Comparison of ENCODE assay signal across 10 mouse cellular contexts in genomic region chr11:117617368-117617908, GRCm38 (mm10). TPM values are rescaled to one million over a fixed set of nuclear protein-coding genes. Genes with fewer than 3 reads are reported as not detected.
A peak's percentile ranks its signal among the peaks of the same experiment; 100 is the strongest.
DNase-seq lines count a peak whose midpoint lies in the region; ATAC-seq lines count a peak whose summit lies in the region.
"Had no signal": no experiment of that assay in that cellular context is flagged by ENCODE, and none has a peak within 500 bp of the region (broad histone marks: within the 10 kb centered on the region; RNA-seq: fewer than 3 reads in every experiment).

No protein-coding gene starts in this region.

- no peaks in the 10 kb centered on the region for H3K9me3 ChIP-seq in heart, embryonic 14.5 days (ENCODE audit: control insufficient read depth, low read length)
- no peaks in the 10 kb centered on the region for H3K9me3 ChIP-seq in embryonic facial prominence, embryonic 12.5 days
- no peaks in the 10 kb centered on the region for H3K9me3 ChIP-seq in hindbrain, embryonic 16.5 days (ENCODE audit: control insufficient read depth, low read length)
- H3K9me3 ChIP-seq in midbrain, embryonic 15.5 days: no peaks in the 10 kb centered on the region

- peaks cover 40% of the 10 kb centered on the region for H3K27me3 ChIP-seq in heart, embryonic 14.5 days (ENCODE audit: control insufficient read depth, insufficient read depth, low read length)
- H3K27me3 ChIP-seq in embryonic facial prominence, embryonic 12.5 days: peaks cover 30% of the 10 kb centered on the region
- no peaks in the 10 kb centered on the region for H3K27me3 ChIP-seq in hindbrain, embryonic 16.5 days (replicated peaks; ENCODE audit: control insufficient read depth, insufficient read depth, low read length)
- no peaks in the 10 kb centered on the region for H3K27me3 ChIP-seq in midbrain, embryonic 15.5 days (replicated peaks)

- no peak overlapping the region for H3K27ac ChIP-seq in heart, embryonic 14.5 days (replicated peaks in 1 of 2; ENCODE audit: control insufficient read depth in 1 of 2, insufficient read depth in 1 of 2, low read depth in 2 of 2, low read length in 2 of 2)
- H3K27ac ChIP-seq in embryonic facial prominence, embryonic 12.5 days: peak overlapping the region; percentile 12; the same call in 1 of the 2 replicates
- H3K27ac ChIP-seq in hindbrain, embryonic 16.5 days (ENCODE audit: low read depth, low read length): peak overlapping the region; percentile 65
- H3K27ac ChIP-seq in midbrain, embryonic 15.5 days: peak overlapping the region; percentile 73

- peak overlapping the region; percentile 36 for H3K4me2 ChIP-seq in heart, embryonic 14.5 days (ENCODE audit: low read length)
- peak overlapping the region; percentile 33 for H3K4me2 ChIP-seq in embryonic facial prominence, embryonic 12.5 days (replicated peaks)
- peak overlapping the region; percentile 34 for H3K4me2 ChIP-seq in hindbrain, embryonic 16.5 days (ENCODE audit: low read length)
- H3K4me2 ChIP-seq in midbrain, embryonic 15.5 days: peak overlapping the region; percentile 33

- ATAC-seq in heart, embryonic 14.5 days (ENCODE audit: insufficient number of reproducible peaks, insufficient read depth, low FRiP score, low read depth): no peak
- ATAC-seq in embryonic facial prominence, embryonic 12.5 days (ENCODE audit: insufficient number of reproducible peaks, insufficient read depth, low FRiP score, low TSS enrichment): no peak
- ATAC-seq in hindbrain, embryonic 16.5 days: no peak
- 0 out of 2 replicates have a peak, but pooled peaks have one; percentile 37 for ATAC-seq in midbrain, embryonic 15.5 days (replicated peaks)

- WGBS in heart, embryonic 14.5 days: 19% methylated on average over 16 of the region's 16 CpGs
- 22% methylated on average over 16 of the region's 16 CpGs for WGBS in embryonic facial prominence, embryonic 12.5 days
- 15% methylated on average over 16 of the region's 16 CpGs for WGBS in hindbrain, embryonic 16.5 days
- WGBS in midbrain, embryonic 15.5 days: 15% methylated on average over 16 of the region's 16 CpGs

- H3K4me3 ChIP-seq in heart, embryonic 14.5 days (ENCODE audit: control insufficient read depth in 1 of 2, insufficient read depth in 1 of 2, low read depth in 1 of 2, low read length in 2 of 2): peak overlapping the region in 1 of 2 experiments; percentile 4; a peak in 1 of 4 replicates
- H3K4me3 ChIP-seq in embryonic facial prominence, embryonic 12.5 days: 0 out of 2 replicates have a peak overlapping the region, but pooled peaks have one; percentile 3
- peak overlapping the region; percentile 10; the same call in 1 of the 2 replicates for H3K4me3 ChIP-seq in hindbrain, embryonic 16.5 days (ENCODE audit: low read length)
- H3K4me3 ChIP-seq in midbrain, embryonic 15.5 days: no peak overlapping the region

- H3K4me1 ChIP-seq in heart, embryonic 14.5 days (ENCODE audit: control insufficient read depth in 2 of 2, insufficient read depth in 2 of 2, low read length in 2 of 2): peaks cover 5 to 10% of the 10 kb centered on the region in 2 experiments; a peak in 3 of 4 replicates
- peaks cover 37% of the 10 kb centered on the region for H3K4me1 ChIP-seq in embryonic facial prominence, embryonic 12.5 days
- H3K4me1 ChIP-seq in hindbrain, embryonic 16.5 days (ENCODE audit: control insufficient read depth, insufficient read depth, low read depth, low read length): peaks cover 17% of the 10 kb centered on the region
- H3K4me1 ChIP-seq in midbrain, embryonic 15.5 days: peaks cover 31% of the 10 kb centered on the region

- no peaks in the 10 kb centered on the region for H3K36me3 ChIP-seq in heart, embryonic 14.5 days (ENCODE audit: control insufficient read depth, insufficient read depth, low read length)
- no peaks in the 10 kb centered on the region for H3K36me3 ChIP-seq in embryonic facial prominence, embryonic 12.5 days
- H3K36me3 ChIP-seq in hindbrain, embryonic 16.5 days (ENCODE audit: control insufficient read depth, insufficient read depth, low read length): no peaks in the 10 kb centered on the region
- no peaks in the 10 kb centered on the region for H3K36me3 ChIP-seq in midbrain, embryonic 15.5 days (replicated peaks)

- DNase-seq in heart, postnatal 14 days: no peak
- DNase-seq in right cerebral cortex, adult 2 months (ENCODE audit: low spot score in 2 of 2): no peak
- DNase-seq in layer of hippocampus, postnatal 14 days (ENCODE audit: low spot score in 2 of 2): no peak
- no peak for DNase-seq in lung, postnatal 10 days
- DNase-seq: cerebellum, postnatal 14 days; spleen, adult 18-20 months had no signal

- intact Hi-C loops in heart, postnatal 14 days (cut with DNase I): no loop called here

- no peak overlapping the region; the same call in 1 of the 2 replicates for H3K9ac ChIP-seq in heart, embryonic 14.5 days (ENCODE audit: low read length)
- H3K9ac ChIP-seq in embryonic facial prominence, embryonic 12.5 days: no peak overlapping the region
- peak overlapping the region; percentile 2; the same call in 1 of the 2 replicates for H3K9ac ChIP-seq in hindbrain, embryonic 16.5 days (ENCODE audit: low read depth, low read length)
- H3K9ac ChIP-seq in midbrain, embryonic 15.5 days: no peak overlapping the region

RNA-seq across cellular contexts. Expression of gene Tnrc6c, which starts 36.7 kb away (rescaled TPM):
- polyA plus RNA-seq in heart, embryonic 14.5 days (2014; fragmentation: Nextera tagmentation; extraction: Ambion mirVana): 8.7 and 8.9 TPM in 2 replicates
- 10 to 100 TPM; 36.2 to 36.5 TPM for total RNA-seq in heart, postnatal 14 days (2021)
- polyA plus RNA-seq in embryonic facial prominence, embryonic 12.5 days (2016; fragmentation: Nextera tagmentation; extraction: Ambion mirVana): 23.9 and 26.1 TPM in 2 replicates
- polyA plus RNA-seq in hindbrain, embryonic 16.5 days (2015; fragmentation: Nextera tagmentation; extraction: Ambion mirVana): 18.9 and 21.4 TPM in 2 replicates
- polyA plus RNA-seq in midbrain, embryonic 15.5 days (2015; fragmentation: Nextera tagmentation; extraction: Ambion mirVana): 32.5 and 35.4 TPM in 2 replicates
- 10 to 100 TPM; 61.8 to 67.9 TPM for total RNA-seq in layer of hippocampus, postnatal 14 days (2021)

Comparison
In these comparisons a context has a peak if more than half of its experiments do, and no peak if none do; other contexts are left out.
1. H3K27ac ChIP-seq: peak in embryonic facial prominence, embryonic 12.5 days (single experiment), hindbrain, embryonic 16.5 days (single experiment) and midbrain, embryonic 15.5 days (single experiment); none in heart, embryonic 14.5 days (0 of 2).
2. Peak in every context shown above with its lines, with median percentiles within 50 percentile points of each other: H3K4me2 ChIP-seq.